Mouse (Mus musculus): Measurements from ENCODE around the gene Pank3.

DNA sequence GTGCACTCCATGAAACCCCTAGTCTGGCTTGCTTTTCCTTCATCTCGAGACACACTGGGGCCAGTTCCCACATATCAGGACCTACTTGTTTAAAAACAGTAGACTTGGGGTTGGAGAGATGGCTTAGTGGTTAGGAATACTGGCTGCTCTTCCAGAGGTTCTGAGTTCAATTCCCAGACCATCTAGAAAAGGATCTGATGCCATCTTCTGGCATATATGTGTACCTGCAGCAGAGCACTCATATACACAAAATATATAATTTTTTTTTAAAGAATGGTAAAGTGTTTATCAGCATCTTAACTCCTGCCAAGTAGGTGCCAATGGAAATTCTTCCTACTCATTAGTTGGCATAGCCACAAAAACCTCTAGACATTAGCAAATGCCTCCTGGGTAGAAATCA lies 41.1 kb upstream of the Pank3 start:
- no peak for TF ChIP-seq CTCF (IDR thresholded peaks at IDR 0.05; ENCODE audit: low read depth)
- TF ChIP-seq EP300 (IDR thresholded peaks at IDR 0.05; ENCODE audit: low read depth), result no peak
